Mouse (Mus musculus) retina, embryonic 14.5 days (tissue): ENCODE data around the gene AF067063.
A peak's percentile ranks its signal among the peaks of the same experiment; 100 is the strongest.
"Not testable (repeated sequence)": the region's sequence is repeated elsewhere in the genome, so short reads cannot be mapped to it uniquely, and the experiment has no call there.

Experiments
- DNase-seq: peaks from one replicate; pipeline ENCODE4 v3.0.0-alpha.2; 2015; ENCODE audit warnings: low spot score

The AF067063 gene

GRCm38 (mm10) chr13:119830116-119830515 is at the start of gene AF067063:
Gene AF067063 (minus strand): TSS chr13:119830216.
- DNase-seq = not testable (repeated sequence)

GRCm38 (mm10) chr13:119864395-119864999 is 34.5 kb upstream of the AF067063 start:
- DNase-seq = not testable (repeated sequence)

- not testable (repeated sequence) for DNase-seq
Observed at GRCm38 (mm10) chr13:119862399-119862798, 32.4 kb upstream of the AF067063 start.

GRCm38 (mm10) chr13:119839982-119840381 is 10.0 kb upstream of the AF067063 start:
- DNase-seq = peak; percentile 11

- peak; percentile 65 for DNase-seq
Observed at GRCm38 (mm10) chr13:119837719-119838337, 7.8 kb upstream of the AF067063 start.

GRCm38 (mm10) chr13:119836324-119836811 is 6.4 kb upstream of the AF067063 start:
- DNase-seq = peak; percentile 46

- DNase-seq = peak; percentile 70
Observed at GRCm38 (mm10) chr13:119835320-119836056, 5.5 kb upstream of the AF067063 start, which contains the start of gene D13Ertd608e. Gene D13Ertd608e (plus strand): TSS chr13:119836006.

GRCm38 (mm10) chr13:119817579-119818206 is 12.3 kb downstream of the AF067063 start:
- no peak for DNase-seq

- no peak for DNase-seq
Observed at GRCm38 (mm10) chr13:119816798-119817197, 13.2 kb downstream of the AF067063 start.

GRCm38 (mm10) chr13:119810031-119810430 is 20.0 kb downstream of the AF067063 start:
- DNase-seq = no peak

GRCm38 (mm10) chr13:119808937-119809336 is 21.1 kb downstream of the AF067063 start:
- DNase-seq = no peak

- no peak for DNase-seq
Observed at GRCm38 (mm10) chr13:119797656-119798055, 32.4 kb downstream of the AF067063 start.

- no peak for DNase-seq
Observed at GRCm38 (mm10) chr13:119792791-119793404, 37.1 kb downstream of the AF067063 start.

GRCm38 (mm10) chr13:119791580-119792135 is 38.4 kb downstream of the AF067063 start:
- no peak for DNase-seq

GRCm38 (mm10) chr13:119790761-119791579 is 39.0 kb downstream of the AF067063 start, which contains the start of gene Zfp131:
Gene Zfp131 (minus strand): TSS chr13:119790889.
- peak; percentile 95 for DNase-seq

- DNase-seq = peak; percentile 49
Observed at GRCm38 (mm10) chr13:119789851-119790717, 39.9 kb downstream of the AF067063 start.

GRCm38 (mm10) chr13:119783581-119783980 is 46.4 kb downstream of the AF067063 start:
- DNase-seq = no peak
